Mouse (Mus musculus): ENCODE results near the gene Olfr993. TPM values are rescaled to one million over a fixed set of nuclear protein-coding genes. Genes with fewer than 3 reads are reported as not detected.

Gene Olfr993
- not detected in 2 replicates for polyA plus RNA-seq (2012; rRNA removed)

DNA sequence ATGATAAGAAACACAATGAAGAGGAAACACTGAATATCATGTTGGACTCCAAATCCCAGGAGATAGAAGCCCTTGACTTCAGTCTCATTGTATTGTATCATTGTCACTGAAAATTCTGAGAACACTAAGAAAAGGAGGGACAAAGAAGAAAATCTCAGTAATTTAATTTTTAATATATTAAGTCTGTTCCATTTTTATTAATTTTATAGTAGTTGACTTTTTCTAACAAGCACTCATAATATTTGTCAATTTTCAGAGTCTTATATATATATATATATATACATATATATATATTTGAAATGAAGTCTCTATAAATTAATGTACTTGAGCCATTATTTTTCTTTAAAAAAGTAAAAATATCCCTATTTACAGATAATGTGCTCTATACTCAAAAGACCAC, at the start of gene Olfr993:
Gene Olfr993, minus strand, starts transcription at position 101 of the 400 bp plus-strand sequence.
- no peak for DNase-seq (ENCODE audit: low read depth, low spot score)

DNA sequence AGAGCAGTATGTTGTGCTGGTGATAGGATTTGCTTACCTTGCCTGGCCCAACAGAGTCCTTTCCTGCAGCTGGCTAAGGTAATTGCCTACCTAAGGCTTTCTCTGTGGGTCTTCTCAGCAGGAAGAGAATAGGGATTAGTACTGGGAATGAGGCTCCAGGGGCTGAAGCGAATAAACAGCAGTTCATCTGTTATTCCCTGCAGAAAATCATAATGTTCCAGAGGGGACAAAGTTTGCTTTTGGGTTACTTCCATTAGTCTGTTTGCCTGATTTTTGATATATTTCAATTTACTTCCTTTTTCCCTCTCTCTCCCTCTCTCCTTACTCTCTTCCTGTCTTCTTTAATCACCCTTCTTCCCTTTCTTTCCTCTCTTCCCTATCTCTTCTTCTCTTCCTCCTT, 28.9 kb upstream of the Olfr993 start, which contains the start of gene Olfr995:
Gene Olfr995, minus strand, starts transcription at position 101 of the 400 bp plus-strand sequence.
- 53% methylated on average over 1 of the region's 1 CpGs for WGBS
- no peak for DNase-seq (ENCODE audit: low read depth, low spot score)

DNA sequence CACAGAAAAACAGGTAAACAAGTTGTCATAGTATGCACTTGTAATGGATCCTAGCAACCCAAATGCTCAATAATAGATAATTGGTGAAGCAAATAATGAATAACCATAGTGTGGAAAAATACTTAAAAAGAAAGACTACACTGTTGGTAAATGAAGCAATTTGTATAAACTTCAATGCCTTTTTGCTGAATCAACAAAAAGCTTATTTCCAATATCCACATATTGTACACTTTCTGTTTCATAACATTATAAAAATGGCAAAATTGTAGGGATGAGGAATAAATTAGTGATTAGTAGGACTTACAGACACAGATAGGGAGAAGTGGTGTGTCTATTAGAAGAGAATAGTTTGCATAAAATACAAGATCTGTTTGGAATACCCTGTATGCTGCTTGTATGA, 27.9 kb upstream of the Olfr993 start:
- DNase-seq (ENCODE audit: low read depth, low spot score): no peak

DNA sequence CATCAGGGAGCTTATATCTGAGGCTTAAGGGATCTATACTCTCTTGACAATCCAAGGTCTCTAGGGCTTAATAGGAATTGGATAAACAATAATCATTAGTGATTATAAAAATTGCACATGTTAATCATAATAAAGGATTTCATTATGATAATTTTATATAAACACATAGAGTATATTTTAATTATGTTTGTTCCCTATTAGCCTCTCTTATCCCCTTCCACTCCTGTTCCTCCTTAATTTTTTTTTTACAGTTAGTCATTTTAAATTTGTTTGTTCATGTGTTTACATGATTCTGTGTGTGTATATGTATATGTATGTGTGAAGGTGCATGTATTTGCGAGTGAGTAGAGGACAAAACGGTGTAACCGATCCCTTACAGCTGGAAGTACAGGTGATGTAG, 21.7 kb upstream of the Olfr993 start, which contains the start of gene Olfr994:
Gene Olfr994, minus strand, starts transcription at position 101 of the 400 bp plus-strand sequence.
- DNase-seq (ENCODE audit: low read depth, low spot score): no peak
- 76% methylated on average over 3 of the region's 3 CpGs for WGBS

DNA sequence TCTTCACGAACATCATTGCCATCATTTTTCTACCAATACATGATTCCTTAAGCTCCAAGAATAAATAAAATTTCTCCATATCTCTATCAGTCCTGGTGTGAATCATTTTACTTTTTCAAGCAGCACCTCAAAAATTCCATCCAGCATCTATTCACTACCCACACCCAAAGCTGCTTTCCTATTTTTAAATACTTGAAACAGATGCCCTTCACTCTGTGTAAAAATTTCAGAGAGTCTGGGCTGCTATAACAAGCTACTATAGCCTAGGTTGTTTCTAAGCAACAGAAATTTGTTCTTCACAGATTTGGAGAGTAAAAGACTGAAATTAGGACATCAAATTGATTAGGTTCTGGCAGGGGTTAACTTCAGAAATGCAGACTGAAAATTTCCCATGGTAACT, 11.2 kb upstream of the Olfr993 start:
- DNase-seq (ENCODE audit: low read depth, low spot score): no peak
- WGBS: 76% methylated on average over 1 of the region's 1 CpGs

DNA sequence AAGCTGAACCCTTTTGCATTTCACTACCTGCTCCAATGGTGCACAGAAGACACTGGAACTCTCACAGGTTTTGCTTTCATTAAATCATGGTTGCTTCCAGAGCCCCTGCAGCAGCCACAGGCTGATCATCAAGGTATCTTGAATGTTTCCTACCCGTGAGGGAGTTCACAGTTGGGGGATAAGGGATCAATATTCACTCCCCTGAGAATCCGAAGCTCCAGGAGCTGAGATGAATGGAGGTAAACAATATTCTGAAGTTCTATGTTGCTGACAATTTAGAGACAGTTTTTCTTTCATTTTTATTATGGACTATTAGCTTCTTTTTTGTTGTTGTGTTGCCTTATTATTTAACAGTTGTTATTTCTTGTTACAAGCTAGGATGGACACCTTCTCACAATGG, 5.3 kb downstream of the Olfr993 start, which contains the start of gene Olfr992:
Gene Olfr992, minus strand, starts transcription at position 101 of the 400 bp plus-strand sequence.
- no peak for DNase-seq (ENCODE audit: low read depth, low spot score)
- WGBS: 50% methylated on average over 2 of the region's 2 CpGs

Other genes starting within 250 kb of the Olfr993 start
- gene Lrrc55, start 217.7 kb downstream of the Olfr993 start, polyA plus RNA-seq (2012; rRNA removed): 1.5 and 2.2 TPM in 2 replicates
- not detected in 2 replicates for gene Olfr987, start 75.6 kb downstream of the Olfr993 start, polyA plus RNA-seq (2012; rRNA removed)
- gene Olfr988, start 51.6 kb downstream of the Olfr993 start, polyA plus RNA-seq (2012; rRNA removed): not detected in 2 replicates
- gene Olfr992, start 5.4 kb downstream of the Olfr993 start, polyA plus RNA-seq (2012; rRNA removed): not detected in 2 replicates
- not detected in 2 replicates for gene Olfr994, start 21.6 kb upstream of the Olfr993 start, polyA plus RNA-seq (2012; rRNA removed)
- not detected in 2 replicates for gene Olfr995, start 28.8 kb upstream of the Olfr993 start, polyA plus RNA-seq (2012; rRNA removed)
- not detected in 2 replicates for gene 4833423E24Rik, start 104.1 kb upstream of the Olfr993 start, polyA plus RNA-seq (2012; rRNA removed)
- not detected in 2 replicates for gene Olfr996, start 164.3 kb upstream of the Olfr993 start, polyA plus RNA-seq (2012; rRNA removed)
- not detected in 2 replicates for gene Olfr998, start 174.1 kb upstream of the Olfr993 start, polyA plus RNA-seq (2012; rRNA removed)
- gene Olfr1000, start 197.0 kb upstream of the Olfr993 start, polyA plus RNA-seq (2012; rRNA removed): not detected in 2 replicates
- not detected in 2 replicates for gene Olfr1002, start 235.8 kb upstream of the Olfr993 start, polyA plus RNA-seq (2012; rRNA removed)
- gene Olfr154, start 249.6 kb upstream of the Olfr993 start, polyA plus RNA-seq (2012; rRNA removed): not detected in 2 replicates

Data from large intestine, adult 2 months (tissue).